Mouse (Mus musculus) MEL (cell line): ENCODE measurements around the gene Cic. TPM values are rescaled to one million over a fixed set of nuclear protein-coding genes. Genes with fewer than 3 reads are reported as not detected.

Experiments
- DNase-seq: peaks from one replicate; pipeline ENCODE4 v3.0.0; 2011; ENCODE audit warnings: low read depth, low spot score
- H3K27ac ChIP-seq: 2 replicates; pipeline ENCODE4 v1.5.1; 2012; ENCODE audit warnings: low read depth, mild to moderate bottlenecking, control low read depth, low read length, moderate library complexity; ENCODE audit not compliant: control insufficient read depth
- H3K27me3 ChIP-seq, 2 experiments: fragments of 150-350 bp in 1 of 2; sonication (generic) in 1 of 2; 2 replicates each; pipeline ENCODE4 v1.6.1; 2012; ENCODE audit warnings: low read length in 2 of 2, mild to moderate bottlenecking in 2 of 2, improper control_type of control experiment in 1 of 2, moderate library complexity in 1 of 2; ENCODE audit not compliant: insufficient read depth in 2 of 2, control insufficient read depth in 1 of 2
- H3K36me3 ChIP-seq, 2 experiments: 2 replicates each; pipeline ENCODE4 v1.6.1; 2012 to 2014; ENCODE audit warnings: low read length in 2 of 2, improper control_type of control experiment in 1 of 2, inconsistent platforms in 1 of 2, mild to moderate bottlenecking in 1 of 2; ENCODE audit not compliant: insufficient read depth in 2 of 2, control insufficient read depth in 1 of 2
- H3K4me1 ChIP-seq, 2 experiments: fragments of 150-350 bp in 1 of 2; sonication (generic) in 1 of 2; 2 replicates each; pipeline ENCODE4 v1.6.1; 2012; ENCODE audit warnings: low read length in 2 of 2, improper control_type of control experiment in 1 of 2, mild to moderate bottlenecking in 1 of 2; ENCODE audit not compliant: insufficient read depth in 2 of 2, control insufficient read depth in 1 of 2
- H3K4me3 ChIP-seq, 2 experiments: fragments of 150-350 bp in 1 of 2; sonication (generic) in 1 of 2; 2 replicates each; pipeline ENCODE4 v1.5.1; 2012; ENCODE audit warnings: low read depth in 2 of 2, low read length in 2 of 2, mild to moderate bottlenecking in 2 of 2, moderate library complexity in 2 of 2, control low read depth in 1 of 2, improper control_type of control experiment in 1 of 2; ENCODE audit not compliant: control insufficient read depth in 1 of 2, insufficient read depth in 1 of 2
- H3K79me2 ChIP-seq: 2 replicates; pipeline ENCODE4 v1.6.1; 2012; ENCODE audit warnings: mild to moderate bottlenecking, low read length, moderate library complexity; ENCODE audit not compliant: control insufficient read depth, poor library complexity, insufficient read depth
- H3K9ac ChIP-seq: 2 replicates; pipeline ENCODE4 v1.6.1; 2012; ENCODE audit warnings: low read depth, mild to moderate bottlenecking, control low read depth, low read length, moderate library complexity; ENCODE audit not compliant: control insufficient read depth, poor library complexity, severe bottlenecking
- H3K9me3 ChIP-seq: fragments of 150-350 bp; sonication (generic); replicated peaks from 2 replicates; pipeline ENCODE4 v1.6.1; 2012; ENCODE audit warnings: mild to moderate bottlenecking, low read length, improper control_type of control experiment, moderate library complexity; ENCODE audit not compliant: insufficient read depth
- CHD1 ChIP-seq: IDR thresholded peaks from 2 replicates; pipeline ENCODE4 v1.6.1; 2012; ENCODE audit warnings: low read depth, mild to moderate bottlenecking, inconsistent platforms, low read length, improper control_type of control experiment
- ELF1 ChIP-seq: IDR thresholded peaks from 2 replicates; pipeline ENCODE4 v1.6.1; 2014; ENCODE audit warnings: low read depth, mild to moderate bottlenecking, inconsistent platforms, low read length, improper control_type of control experiment, moderate library complexity
- EP300 ChIP-seq, 2 experiments: IDR thresholded peaks; 2 replicates each; pipeline ENCODE4 v1.6.1; 2011; ENCODE audit warnings: improper control_type of control experiment in 2 of 2, low read length in 2 of 2, low read depth in 1 of 2, mild to moderate bottlenecking in 1 of 2
- ETS1 ChIP-seq: IDR thresholded peaks from 2 replicates; pipeline ENCODE4 v1.6.1; 2012; ENCODE audit warnings: low read depth, mild to moderate bottlenecking, inconsistent platforms, low read length, improper control_type of control experiment, moderate library complexity
- GABPA ChIP-seq: IDR thresholded peaks from 2 replicates; pipeline ENCODE4 v1.6.1; 2012; ENCODE audit warnings: low read depth, mild to moderate bottlenecking, inconsistent platforms, low read length, improper control_type of control experiment, moderate library complexity
- GATA1 ChIP-seq: IDR thresholded peaks from 2 replicates; pipeline ENCODE4 v1.6.1; 2011; ENCODE audit warnings: low read depth, low read length, improper control_type of control experiment
- HCFC1 ChIP-seq: IDR thresholded peaks from 2 replicates; pipeline ENCODE4 v1.6.1; 2012; ENCODE audit warnings: low read depth, mild to moderate bottlenecking, inconsistent platforms, low read length, improper control_type of control experiment, moderate library complexity
- MAX ChIP-seq: IDR thresholded peaks from 2 replicates; pipeline ENCODE4 v1.6.1; 2011; ENCODE audit warnings: low read length, improper control_type of control experiment
- MAZ ChIP-seq: IDR thresholded peaks from 2 replicates; pipeline ENCODE4 v1.6.1; 2012; ENCODE audit warnings: low read depth, mild to moderate bottlenecking, inconsistent platforms, low read length, improper control_type of control experiment
- MEF2A ChIP-seq: IDR thresholded peaks from 2 replicates; pipeline ENCODE4 v1.6.1; 2014; ENCODE audit warnings: low read depth, mild to moderate bottlenecking, inconsistent platforms, low read length, improper control_type of control experiment; ENCODE audit not compliant: poor library complexity, insufficient replicate concordance, severe bottlenecking; ENCODE audit errors: extremely low read depth
- MXI1 ChIP-seq: IDR thresholded peaks from 2 replicates; pipeline ENCODE4 v1.6.1; 2011; ENCODE audit warnings: mild to moderate bottlenecking, low read depth, low read length, improper control_type of control experiment
- POLR2A ChIP-seq, 2 experiments: IDR thresholded peaks; 2 replicates each; pipeline ENCODE4 v1.6.1; 2011 to 2012; ENCODE audit warnings: low read length in 2 of 2, mild to moderate bottlenecking in 2 of 2, control low read depth in 1 of 2, improper control_type of control experiment in 1 of 2, low read depth in 1 of 2, moderate library complexity in 1 of 2; ENCODE audit not compliant: control insufficient read depth in 1 of 2, insufficient read depth in 1 of 2, poor library complexity in 1 of 2
- POLR2AphosphoS5 ChIP-seq: IDR thresholded peaks from 2 replicates; pipeline ENCODE4 v1.6.1; 2012; ENCODE audit warnings: low read depth, borderline replicate concordance, mild to moderate bottlenecking, inconsistent platforms, low read length, moderate library complexity, mixed read lengths
- RAD21 ChIP-seq: IDR thresholded peaks from 2 replicates; pipeline ENCODE4 v1.6.1; 2011; ENCODE audit warnings: mild to moderate bottlenecking, low read depth, low read length, improper control_type of control experiment
- RCOR1 ChIP-seq: IDR thresholded peaks from 2 replicates; pipeline ENCODE4 v1.6.1; 2012; ENCODE audit warnings: low read depth, mild to moderate bottlenecking, inconsistent platforms, low read length, improper control_type of control experiment
- SIN3A ChIP-seq: IDR thresholded peaks from 2 replicates; pipeline ENCODE4 v1.6.1; 2012; ENCODE audit warnings: low read length, improper control_type of control experiment, inconsistent platforms
- UBTF ChIP-seq: IDR thresholded peaks from 2 replicates; pipeline ENCODE4 v1.6.1; 2012; ENCODE audit warnings: low read depth, mild to moderate bottlenecking, inconsistent platforms, low read length, improper control_type of control experiment, moderate library complexity, borderline replicate concordance; ENCODE audit not compliant: insufficient read depth
- USF1 ChIP-seq: IDR thresholded peaks from 2 replicates; pipeline ENCODE4 v1.6.1; 2014; ENCODE audit warnings: low read depth, mild to moderate bottlenecking, inconsistent platforms, low read length, improper control_type of control experiment, moderate library complexity
- polyA plus RNA-seq, 2 experiments: library from polyadenylated mRNA; stranded (reverse) in 1 of 2; unstranded in 1 of 2; fragments of >175 nt in 1 of 2; fragments of >200 nt in 1 of 2; gene quantifications; 2 replicates each; pipeline versions ENCODE4 v1.2.1 to v1.2.4; 2012; ENCODE audit warnings: low replicate concordance in 2 of 2, low read depth in 1 of 2; ENCODE audit not compliant: insufficient read length in 2 of 2, insufficient read depth in 1 of 2, missing spikeins in 1 of 2
- total RNA-seq: library from RNA; depleted of rRNA; stranded (reverse); fragments of 300-350 nt; gene quantifications from 2 replicates; pipeline ENCODE4 v1.2.3, GENCODE M21; 2012

The Cic gene
- total and polyA plus RNA-seq, 3 experiments, result 56.6 to 157 (median 157) TPM

DNA sequence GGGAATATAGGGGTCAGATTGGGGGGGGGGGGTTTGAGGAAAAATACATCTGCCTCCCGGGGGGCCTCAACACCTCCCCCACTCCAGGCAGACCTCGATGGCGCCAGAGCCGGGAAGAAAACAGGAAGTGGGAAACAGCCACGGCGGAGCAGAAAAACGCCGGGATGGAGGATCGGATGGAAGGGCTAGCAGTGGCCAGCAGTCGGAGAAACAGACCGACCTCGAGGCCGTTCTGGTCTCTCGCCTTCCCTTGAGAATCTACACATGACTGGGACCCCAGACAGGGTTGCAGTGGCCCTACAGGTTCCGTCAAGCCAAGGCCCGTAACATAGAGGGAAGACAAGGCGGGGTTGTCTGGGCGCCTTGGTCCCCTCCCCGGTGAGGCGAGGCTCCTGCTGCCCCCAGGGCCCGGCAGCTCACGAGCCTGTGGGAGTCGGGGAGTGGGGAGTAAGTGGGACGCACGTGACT, 18.6 kb upstream of the Cic start:
- Histone ChIP-seq H3K79me2 (peaks cover 32% of the 10 kb centered on the region), H3K9me3 (no peaks in the 10 kb centered on the region), H3K27me3 (no peaks in the 10 kb centered on the region), H3K36me3 (peaks cover 0 to 2% of the 10 kb centered on the region in 2 experiments; a peak in 3 of 4 replicates), H3K4me1 (peaks cover 0 to 7% of the 10 kb centered on the region in 2 experiments; a peak in 3 of 4 replicates), H3K9ac (peak overlapping the region; percentile 88), H3K4me3 (peak overlapping the region; percentile 55 to 99), H3K27ac (peak overlapping the region; percentile 29)
- TF ChIP-seq POLR2A (IDR thresholded peaks at IDR 0.05; ENCODE audit: control insufficient read depth in 1 of 2, insufficient read depth in 1 of 2, low read depth in 1 of 2, low read length in 2 of 2, poor library complexity in 1 of 2), result peak in 1 of 2 experiments; percentile 32; a peak in 1 of 4 replicates
- TF ChIP-seq USF1, result 0 out of 2 replicates have a peak, but pooled peaks have one; percentile 39
- peak; percentile 32; the same call in 1 of the 2 replicates for TF ChIP-seq SIN3A
- TF ChIP-seq GABPA, result no peak
- peak; percentile 62 for DNase-seq

DNA sequence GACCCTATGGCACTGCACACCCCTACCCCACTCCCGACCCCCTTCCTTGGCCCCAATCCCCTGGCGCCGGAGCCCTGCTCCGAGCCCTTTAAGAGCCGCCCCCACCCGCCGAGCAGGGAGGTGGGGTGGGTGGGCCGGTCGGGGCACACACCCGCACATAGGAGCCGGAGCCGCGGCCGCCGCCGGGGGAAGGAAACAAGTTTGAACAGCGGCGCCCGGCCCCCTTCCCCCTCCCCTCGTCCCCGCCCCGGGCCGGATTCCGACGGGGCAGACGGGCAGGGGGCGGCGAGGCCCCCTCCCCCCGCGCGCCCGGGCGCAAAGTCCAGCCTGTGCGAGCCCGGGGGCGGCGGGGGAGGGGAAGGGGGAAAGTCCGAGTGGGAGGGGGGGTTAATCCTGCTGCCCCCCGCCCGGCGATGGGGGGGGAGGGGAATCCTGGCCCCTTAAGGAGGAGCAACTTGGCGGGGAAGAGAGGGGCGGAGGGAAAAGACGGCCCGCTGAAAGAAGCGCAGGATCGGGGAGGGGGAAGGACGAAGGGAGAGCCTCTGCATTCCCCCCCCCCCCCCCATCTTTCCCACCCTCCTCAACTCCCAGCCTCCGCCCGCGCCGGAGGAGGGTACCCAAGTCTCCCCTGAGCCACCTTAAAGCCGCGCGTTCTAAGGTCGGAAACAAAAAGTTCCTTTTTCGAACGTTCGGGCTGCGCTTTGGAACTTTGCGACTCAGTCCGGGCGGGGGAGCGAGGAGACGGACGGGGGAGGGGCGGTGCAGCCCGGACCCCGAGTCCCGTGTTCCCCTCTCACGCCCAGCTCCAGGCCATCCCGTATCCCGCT, 18.0 kb upstream of the Cic start:
- peak overlapping the region; percentile 88 to 99 for H3K4me3 ChIP-seq
- peaks cover 32% of the 10 kb centered on the region for H3K79me2 ChIP-seq
- peak overlapping the region; percentile 79 for H3K27ac ChIP-seq
- H3K9ac ChIP-seq, result peak overlapping the region; percentile 88
- peak; percentile 80 for DNase-seq
- TF ChIP-seq GATA1 (no peak), USF1 (0 out of 2 replicates have a peak, but pooled peaks have one; percentile 1), RAD21 (no peak), ETS1 (peak; percentile 10; the same call in 1 of the 2 replicates), EP300 (IDR thresholded peaks at IDR 0.05; ENCODE audit: low read depth in 1 of 2, low read length in 2 of 2) (peak in 1 of 2 experiments; percentile 3; a peak in 1 of 4 replicates), HCFC1 (peak; percentile 53; the same call in 1 of the 2 replicates), MAZ (peak; percentile 69), RCOR1 (no peak), CHD1 (no peak), MEF2A (no peak), ELF1 (no peak), MXI1 (no peak), MAX (peak; percentile 16; the same call in 1 of the 2 replicates), POLR2AphosphoS5 (no peak), UBTF (0 out of 2 replicates have a peak, but pooled peaks have one; percentile 38), SIN3A (peak; percentile 29)
- no peaks in the 10 kb centered on the region for H3K27me3 ChIP-seq
- H3K9me3 ChIP-seq, result no peaks in the 10 kb centered on the region
- H3K36me3 ChIP-seq, result peaks cover 0 to 2% of the 10 kb centered on the region in 2 experiments; a peak in 3 of 4 replicates
- H3K4me1 ChIP-seq, result peaks cover 0 to 7% of the 10 kb centered on the region in 2 experiments; a peak in 3 of 4 replicates
